Mouse (Mus musculus) B cell, adult 2 months (primary cell): Measurements from ENCODE around the gene Tusc2.
A peak's percentile ranks its signal among the peaks of the same experiment; 100 is the strongest.

Experiments
- DNase-seq, 2 experiments: peaks; one replicate each; pipeline ENCODE4 v3.0.0; 2022

The Tusc2 gene

GRCm38 (mm10) chr9:107612191-107612944 is 49.3 kb downstream of the Tusc2 start:
- peak; percentile 99 for DNase-seq

DNA sequence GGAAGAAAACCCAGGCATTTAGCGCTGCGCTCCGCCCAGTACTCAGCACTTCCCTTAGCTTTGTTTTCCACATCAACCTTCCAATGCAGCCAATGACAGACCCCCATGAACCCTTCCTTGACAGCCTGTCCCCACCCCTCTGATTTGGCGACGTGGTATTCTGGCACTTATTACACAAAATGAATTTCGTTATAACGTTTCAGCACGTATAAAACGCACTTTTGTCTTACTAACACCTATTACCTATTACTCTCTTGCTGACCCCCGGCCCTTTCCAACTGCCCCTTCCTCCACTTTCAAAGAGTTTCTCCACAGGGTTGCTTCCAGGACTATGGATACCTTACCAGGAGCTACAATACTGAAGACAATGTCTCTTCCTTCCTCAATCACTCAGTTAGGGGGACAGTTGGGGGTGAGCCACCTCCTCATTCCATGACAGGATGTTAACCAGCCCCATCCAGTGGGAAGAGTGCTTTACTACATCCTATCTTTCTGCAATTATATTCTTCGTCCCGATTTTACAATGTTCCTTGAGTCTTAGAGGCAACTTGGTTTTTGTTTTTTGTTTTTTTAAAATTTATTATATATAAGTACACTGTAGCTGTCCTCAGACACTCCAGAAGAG is 50.0 kb downstream of the Tusc2 start:
- DNase-seq: no peak

DNA sequence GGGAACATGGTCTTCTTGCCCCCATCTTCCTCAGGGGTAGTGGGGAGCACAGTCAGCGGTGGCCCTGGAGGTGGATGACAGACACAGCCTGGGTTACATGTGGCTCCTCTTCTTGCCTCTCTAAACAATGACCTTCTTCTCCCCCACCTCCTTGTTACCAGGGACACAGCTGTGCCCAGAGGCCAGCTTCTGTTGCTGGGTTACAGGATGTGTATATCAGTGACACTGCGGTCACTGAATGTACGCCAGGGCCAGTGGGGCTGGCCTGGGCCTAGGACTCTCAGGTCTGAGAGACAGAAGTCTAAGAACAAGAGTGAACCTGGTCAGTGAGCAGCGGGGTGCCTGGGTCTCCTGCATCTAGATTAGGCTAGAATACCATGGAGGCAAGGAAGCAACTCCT is 52.0 kb downstream of the Tusc2 start:
- no peak for DNase-seq
